Mouse (Mus musculus): ENCODE measurements at regions not wholly inside any gene's neighbourhood (a gene's known extent, or its start where the extent isn't known, plus 50 kb on each side); places are given as distances from the start of the nearest gene placed in this dataset.
"Not testable (repeated sequence)": the region's sequence is repeated elsewhere in the genome, so short reads cannot be mapped to it uniquely, and the experiment has no call there.

- no peaks in the 10 kb centered on the region for H3K79me2 ChIP-seq (ENCODE audit: control insufficient read depth, insufficient read depth)
- no peaks in the 10 kb centered on the region for H3K27me3 ChIP-seq (ENCODE audit: control insufficient read depth, insufficient read depth, insufficient read length)
- no peak overlapping the region for H3K4me3 ChIP-seq (ENCODE audit: insufficient read depth, poor library complexity, severe bottlenecking)
- TF ChIP-seq MAX (IDR thresholded peaks at IDR 0.05) (no peak), CEBPB (IDR thresholded peaks at IDR 0.05; ENCODE audit: low read depth) (no peak), CTCF (IDR thresholded peaks at IDR 0.05; ENCODE audit: control insufficient read depth, insufficient read depth, insufficient read length) (no peak), MYOD1 (IDR thresholded peaks at IDR 0.05; ENCODE audit: control insufficient read depth, insufficient read length, low read depth) (no peak), MYOG (IDR thresholded peaks at IDR 0.05; ENCODE audit: control insufficient read depth, extremely low read depth, insufficient read length) (no peak), USF1 (IDR thresholded peaks at IDR 0.05; ENCODE audit: low read depth) (no peak), FOSL1 (IDR thresholded peaks at IDR 0.05; ENCODE audit: insufficient read depth, low read length, poor library complexity, severe bottlenecking) (no peak)
- no peaks in the 10 kb centered on the region for H3K36me3 ChIP-seq (ENCODE audit: control insufficient read depth, insufficient read depth)
- no peaks in the 10 kb centered on the region for H3K79me3 ChIP-seq (ENCODE audit: low read depth)
- no peak overlapping the region for H3ac ChIP-seq (ENCODE audit: control insufficient read depth, insufficient read length, low read depth)
Observed at GRCm38 (mm10) chr14:76936671-76937070, 99.9 kb upstream of the Ccdc122 start.

DNA sequence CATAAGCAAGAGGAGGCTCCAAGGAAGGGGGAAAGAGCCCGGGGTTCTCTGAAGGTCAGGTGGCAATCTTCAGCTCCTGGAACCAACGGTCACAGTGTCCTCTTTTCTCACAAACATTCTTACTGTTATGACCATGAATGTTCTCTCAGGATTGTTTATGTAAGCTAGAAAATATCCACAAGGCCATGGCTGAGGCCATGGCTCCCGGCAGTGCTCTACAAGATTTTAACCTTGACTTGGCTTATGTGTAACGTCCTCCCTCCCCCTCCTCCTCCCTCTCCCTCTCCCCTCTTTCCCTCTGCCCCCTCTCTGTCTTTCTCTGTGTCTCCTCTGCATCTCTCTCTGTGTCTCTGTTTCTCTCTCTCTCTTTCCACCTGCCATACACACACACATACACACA lies 100.5 kb upstream of the Ccdc122 start:
- not testable (repeated sequence) for H3K79me3 ChIP-seq (ENCODE audit: low read depth); H3ac ChIP-seq (ENCODE audit: control insufficient read depth, insufficient read length, low read depth); H3K27me3 ChIP-seq (ENCODE audit: control insufficient read depth, insufficient read depth, insufficient read length); H3K4me3 ChIP-seq (ENCODE audit: insufficient read depth, poor library complexity, severe bottlenecking); H3K79me2 ChIP-seq (ENCODE audit: control insufficient read depth, insufficient read depth); H3K36me3 ChIP-seq (ENCODE audit: control insufficient read depth, insufficient read depth)

DNA sequence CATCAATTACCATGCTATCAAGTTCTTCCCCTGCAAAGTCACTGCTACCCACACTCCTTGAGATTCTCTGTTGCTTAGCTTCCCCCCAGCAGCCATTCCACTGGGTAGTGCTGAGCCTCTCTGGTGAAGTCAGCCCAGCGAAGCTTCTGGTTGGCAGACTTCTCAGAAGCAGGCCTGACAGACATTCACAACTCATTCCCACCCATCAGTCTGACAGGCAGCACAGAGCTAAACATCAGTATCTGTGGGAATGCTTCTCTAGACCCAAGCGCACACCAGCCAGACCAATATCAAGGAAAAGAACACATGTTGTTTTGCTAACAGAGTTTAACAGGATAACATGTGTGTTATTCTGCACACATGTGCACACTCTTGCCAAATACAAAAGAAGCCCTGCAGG lies 101.1 kb upstream of the Ccdc122 start:
- no peaks in the 10 kb centered on the region for H3K79me3 ChIP-seq (ENCODE audit: low read depth)
- H3K79me2 ChIP-seq (ENCODE audit: control insufficient read depth, insufficient read depth): no peaks in the 10 kb centered on the region
- H3K36me3 ChIP-seq (ENCODE audit: control insufficient read depth, insufficient read depth): no peaks in the 10 kb centered on the region
- TF ChIP-seq MYOG (IDR thresholded peaks at IDR 0.05; ENCODE audit: control insufficient read depth, extremely low read depth, insufficient read length): no peak
- no peak overlapping the region for H3ac ChIP-seq (ENCODE audit: control insufficient read depth, insufficient read length, low read depth)
- no peak overlapping the region for H3K4me3 ChIP-seq (ENCODE audit: insufficient read depth, poor library complexity, severe bottlenecking)
- H3K27me3 ChIP-seq (ENCODE audit: control insufficient read depth, insufficient read depth, insufficient read length): no peaks in the 10 kb centered on the region

GRCm38 (mm10) chr14:76932890-76933289 lies 103.7 kb upstream of the Ccdc122 start:
- Histone ChIP-seq H3K79me3 (ENCODE audit: low read depth) (no peaks in the 10 kb centered on the region), H3ac (ENCODE audit: control insufficient read depth, insufficient read length, low read depth) (no peak overlapping the region), H3K27me3 (ENCODE audit: control insufficient read depth, insufficient read depth, insufficient read length) (no peaks in the 10 kb centered on the region), H3K79me2 (ENCODE audit: control insufficient read depth, insufficient read depth) (no peaks in the 10 kb centered on the region), H3K4me3 (ENCODE audit: insufficient read depth, poor library complexity, severe bottlenecking) (no peak overlapping the region), H3K36me3 (ENCODE audit: control insufficient read depth, insufficient read depth) (no peaks in the 10 kb centered on the region)
- TF ChIP-seq MAX (IDR thresholded peaks at IDR 0.05) (no peak), CTCF (IDR thresholded peaks at IDR 0.05; ENCODE audit: control insufficient read depth, insufficient read depth, insufficient read length) (no peak), CEBPB (IDR thresholded peaks at IDR 0.05; ENCODE audit: low read depth) (no peak), FOSL1 (IDR thresholded peaks at IDR 0.05; ENCODE audit: insufficient read depth, low read length, poor library complexity, severe bottlenecking) (no peak), USF1 (IDR thresholded peaks at IDR 0.05; ENCODE audit: low read depth) (no peak), MYOG (IDR thresholded peaks at IDR 0.05; ENCODE audit: control insufficient read depth, extremely low read depth, insufficient read length) (no peak), MYOD1 (IDR thresholded peaks at IDR 0.05; ENCODE audit: control insufficient read depth, insufficient read length, low read depth) (no peak)

DNA sequence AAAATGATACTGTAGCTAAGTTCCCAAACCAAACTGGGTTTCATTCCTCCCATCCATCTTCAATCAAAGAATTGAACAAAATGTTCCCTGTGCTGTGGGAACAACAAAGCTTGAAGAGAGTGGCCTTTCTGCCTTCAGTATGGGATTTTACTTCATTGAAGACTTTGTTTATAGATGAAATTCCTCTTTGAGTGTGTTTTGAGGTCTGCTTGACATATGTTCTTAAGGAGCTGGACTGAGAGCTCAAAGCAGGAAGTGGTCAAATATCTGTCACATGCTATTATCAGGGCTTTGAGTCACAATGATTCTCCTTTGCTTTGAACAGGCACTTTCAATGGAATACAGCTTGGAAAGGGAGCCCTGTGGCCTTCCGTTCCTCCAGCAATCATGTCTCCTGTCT lies 105.2 kb upstream of the Ccdc122 start:
- Histone ChIP-seq H3K79me2 (ENCODE audit: control insufficient read depth, insufficient read depth) (no peaks in the 10 kb centered on the region), H3K36me3 (ENCODE audit: control insufficient read depth, insufficient read depth) (no peaks in the 10 kb centered on the region), H3K4me3 (ENCODE audit: insufficient read depth, poor library complexity, severe bottlenecking) (no peak overlapping the region), H3K27me3 (ENCODE audit: control insufficient read depth, insufficient read depth, insufficient read length) (no peaks in the 10 kb centered on the region), H3K79me3 (ENCODE audit: low read depth) (no peaks in the 10 kb centered on the region), H3ac (ENCODE audit: control insufficient read depth, insufficient read length, low read depth) (no peak overlapping the region)
- TF ChIP-seq MAX (IDR thresholded peaks at IDR 0.05) (peak; percentile 31), CTCF (IDR thresholded peaks at IDR 0.05; ENCODE audit: control insufficient read depth, insufficient read depth, insufficient read length) (no peak), CEBPB (IDR thresholded peaks at IDR 0.05; ENCODE audit: low read depth) (no peak), MYOG (IDR thresholded peaks at IDR 0.05; ENCODE audit: control insufficient read depth, extremely low read depth, insufficient read length) (no peak), USF1 (IDR thresholded peaks at IDR 0.05; ENCODE audit: low read depth) (peak; percentile 14), MYOD1 (IDR thresholded peaks at IDR 0.05; ENCODE audit: control insufficient read depth, insufficient read length, low read depth) (no peak), FOSL1 (IDR thresholded peaks at IDR 0.05; ENCODE audit: insufficient read depth, low read length, poor library complexity, severe bottlenecking) (no peak)

GRCm38 (mm10) chr14:76929562-76929961 lies 107.0 kb upstream of the Ccdc122 start:
- no peaks in the 10 kb centered on the region for H3K79me3 ChIP-seq (ENCODE audit: low read depth)
- no peaks in the 10 kb centered on the region for H3K36me3 ChIP-seq (ENCODE audit: control insufficient read depth, insufficient read depth)
- no peaks in the 10 kb centered on the region for H3K27me3 ChIP-seq (ENCODE audit: control insufficient read depth, insufficient read depth, insufficient read length)
- H3K4me3 ChIP-seq (ENCODE audit: insufficient read depth, poor library complexity, severe bottlenecking): no peak overlapping the region
- no peak overlapping the region for H3ac ChIP-seq (ENCODE audit: control insufficient read depth, insufficient read length, low read depth)
- no peaks in the 10 kb centered on the region for H3K79me2 ChIP-seq (ENCODE audit: control insufficient read depth, insufficient read depth)
- TF ChIP-seq USF1 (IDR thresholded peaks at IDR 0.05; ENCODE audit: low read depth) (no peak), MYOG (IDR thresholded peaks at IDR 0.05; ENCODE audit: control insufficient read depth, extremely low read depth, insufficient read length) (no peak), CTCF (IDR thresholded peaks at IDR 0.05; ENCODE audit: control insufficient read depth, insufficient read depth, insufficient read length) (no peak), FOSL1 (IDR thresholded peaks at IDR 0.05; ENCODE audit: insufficient read depth, low read length, poor library complexity, severe bottlenecking) (no peak), MYOD1 (IDR thresholded peaks at IDR 0.05; ENCODE audit: control insufficient read depth, insufficient read length, low read depth) (no peak), MAX (IDR thresholded peaks at IDR 0.05) (no peak), CEBPB (IDR thresholded peaks at IDR 0.05; ENCODE audit: low read depth) (no peak)

Measured in C2C12 (cell line).